Mouse (Mus musculus) forebrain, embryonic 16.5 days (tissue): ENCODE data around the gene Epsti1. TPM values are rescaled to one million over a fixed set of nuclear protein-coding genes. Genes with fewer than 3 reads are reported as not detected.
"Not testable (repeated sequence)": the region's sequence is repeated elsewhere in the genome, so short reads cannot be mapped to it uniquely, and the experiment has no call there.

Experiments used
- ATAC-seq: fragments of 200-750 bp; cut with Nextera tagmentation; 2 replicates; pipeline ENCODE4 v1.8.0; 2017; ENCODE audit warnings: mild to moderate bottlenecking, moderate library complexity
- H3K27ac ChIP-seq: fragments of 300-500 bp; sonication (generic); 2 replicates; pipeline ENCODE4 v1.5.1; 2014; ENCODE audit warnings: low read length, control low read depth
- H3K27me3 ChIP-seq: fragments of 300-500 bp; sonication (generic); replicated peaks from 2 replicates; pipeline ENCODE4 v1.6.1; 2014; ENCODE audit warnings: low read length; ENCODE audit not compliant: control insufficient read depth, insufficient read depth
- H3K36me3 ChIP-seq: fragments of 300-500 bp; sonication (generic); 2 replicates; pipeline ENCODE4 v1.6.1; 2014; ENCODE audit not compliant: control insufficient read depth, insufficient read depth
- H3K4me1 ChIP-seq: fragments of 300-500 bp; sonication (generic); replicated peaks from 2 replicates; pipeline ENCODE4 v1.6.1; 2014; ENCODE audit warnings: low read length; ENCODE audit not compliant: control insufficient read depth, insufficient read depth
- H3K4me2 ChIP-seq: fragments of 300-500 bp; sonication (generic); 2 replicates; pipeline ENCODE4 v1.6.1; 2014; ENCODE audit warnings: mild to moderate bottlenecking, low read length, control low read depth
- H3K4me3 ChIP-seq: fragments of 300-500 bp; sonication (generic); replicated peaks from 2 replicates; pipeline ENCODE4 v1.5.1; 2014; ENCODE audit warnings: mild to moderate bottlenecking, low read length, control low read depth
- H3K9ac ChIP-seq: fragments of 300-500 bp; sonication (generic); replicated peaks from 2 replicates; pipeline ENCODE4 v1.6.1; 2014; ENCODE audit warnings: low read depth, low read length, control low read depth
- H3K9me3 ChIP-seq: fragments of 300-500 bp; sonication (generic); 2 replicates; pipeline ENCODE4 v1.6.1; 2016; ENCODE audit warnings: low read length; ENCODE audit not compliant: control insufficient read depth
- WGBS: fragments of 180-500 bp; shearing (Covaris S2); extraction: QIAGEN DNeasy Blood & Tissue Kit; methylation state at CpG from one replicate; pipeline ENCODE4 v1.1.7; 2014; 5-methylcytosine and 5-hydroxymethylcytosine counted together
- polyA plus RNA-seq: library from polyadenylated mRNA; unstranded; fragments of >200 nt; fragmentation: Nextera tagmentation; extraction: Ambion mirVana; gene quantifications from 2 replicates; pipeline ENCODE4 v1.2.1, GENCODE M21; 2015

Gene Epsti1
- polyA plus RNA-seq, 1 experiment from 2014 or later: 0.33 TPM

DNA sequence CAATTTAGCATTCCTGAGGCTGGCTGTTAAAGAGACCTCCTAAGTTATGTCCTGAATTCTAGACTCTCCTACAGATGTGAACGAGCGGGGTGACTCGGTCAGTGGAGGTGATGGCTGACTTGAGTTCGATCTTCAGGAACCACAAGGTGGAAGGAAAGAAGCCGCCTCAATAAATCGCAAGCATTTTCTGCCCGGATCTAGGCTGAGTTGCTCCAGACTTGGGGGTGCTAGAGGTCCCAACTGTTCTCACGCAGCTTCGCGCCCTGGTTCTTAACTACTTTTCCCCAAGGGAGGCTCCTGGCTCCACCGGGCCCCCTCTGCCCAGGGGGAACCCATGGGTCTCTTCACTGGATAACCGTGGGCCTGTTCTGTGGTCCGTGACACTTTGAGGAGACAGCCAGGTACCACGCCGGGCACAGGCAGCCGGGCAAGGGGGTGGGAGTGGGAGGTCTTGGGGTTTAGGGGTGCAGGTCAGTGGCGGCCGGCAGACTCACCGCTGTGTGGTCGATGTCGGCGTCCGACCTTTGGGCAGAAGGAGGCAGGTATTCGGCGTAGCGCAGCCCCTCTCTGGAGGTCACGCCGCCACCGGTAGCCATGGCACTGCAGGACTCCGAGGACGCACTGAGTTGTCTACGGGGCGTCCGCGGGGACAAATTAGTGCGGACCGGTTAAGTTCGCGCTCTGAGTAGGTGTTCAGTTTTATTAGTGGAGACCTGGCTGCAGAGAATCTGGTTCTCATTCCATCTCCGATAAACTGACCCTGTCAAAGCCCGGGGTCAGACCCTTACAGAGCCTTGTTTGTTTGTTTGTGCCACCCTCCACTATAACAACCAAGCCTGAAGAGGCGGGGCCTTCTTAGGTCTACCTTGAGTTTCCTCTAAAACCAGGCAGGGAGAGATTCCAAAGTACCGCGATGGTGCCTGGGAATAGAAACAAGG is 29.5 kb upstream of the Epsti1 start, which contains the start of gene Dnajc15:
Dnajc15 (minus strand) TSS at position 822 of the 938 bp plus-strand sequence.
- no peak within 1 kb of the TSS for H3K27ac ChIP-seq
- WGBS: 2% methylated on average over 44 of the region's 44 CpGs
- H3K4me1 ChIP-seq: peaks cover 8% of the 10 kb centered on the region
- H3K4me3 ChIP-seq: peak within 1 kb of the TSS; percentile 75
- ATAC-seq: peak; percentile 79
- peak within 1 kb of the TSS; percentile 75 for H3K9ac ChIP-seq
- H3K27me3 ChIP-seq: no peaks in the 10 kb centered on the region
- peak within 1 kb of the TSS; percentile 94 for H3K4me2 ChIP-seq
- H3K36me3 ChIP-seq: no peaks in the 10 kb centered on the region; the same call in 1 of the 2 replicates
- no peaks in the 10 kb centered on the region for H3K9me3 ChIP-seq

DNA sequence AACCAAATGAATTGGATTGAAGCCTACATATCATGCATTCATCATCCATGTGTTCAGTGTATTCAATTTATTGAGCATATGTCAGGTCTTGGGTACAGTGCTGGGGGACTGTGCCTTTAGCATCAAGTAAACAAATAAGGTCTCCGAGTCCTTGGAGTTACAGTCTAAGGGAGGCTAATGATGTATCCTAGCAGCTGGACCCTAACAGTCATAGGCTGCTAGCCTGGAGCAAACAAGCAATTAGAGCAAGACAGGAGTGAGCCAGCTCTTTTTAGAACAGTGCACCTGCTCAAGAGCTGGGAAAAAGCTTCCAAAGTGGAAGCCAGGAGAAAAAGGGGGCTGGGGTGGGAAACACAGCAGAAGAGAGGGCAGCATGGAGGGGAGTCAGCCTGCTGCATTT is 27.8 kb upstream of the Epsti1 start:
- H3K4me3 ChIP-seq: no peak overlapping the region
- H3K27ac ChIP-seq: no peak overlapping the region
- H3K9me3 ChIP-seq: no peaks in the 10 kb centered on the region
- peak; percentile 72 for ATAC-seq
- no peak overlapping the region for H3K9ac ChIP-seq
- H3K36me3 ChIP-seq: no peaks in the 10 kb centered on the region
- H3K27me3 ChIP-seq: no peaks in the 10 kb centered on the region
- peaks cover 8% of the 10 kb centered on the region for H3K4me1 ChIP-seq
- WGBS: 28% methylated on average over 1 of the region's 1 CpGs
- no peak overlapping the region for H3K4me2 ChIP-seq

DNA sequence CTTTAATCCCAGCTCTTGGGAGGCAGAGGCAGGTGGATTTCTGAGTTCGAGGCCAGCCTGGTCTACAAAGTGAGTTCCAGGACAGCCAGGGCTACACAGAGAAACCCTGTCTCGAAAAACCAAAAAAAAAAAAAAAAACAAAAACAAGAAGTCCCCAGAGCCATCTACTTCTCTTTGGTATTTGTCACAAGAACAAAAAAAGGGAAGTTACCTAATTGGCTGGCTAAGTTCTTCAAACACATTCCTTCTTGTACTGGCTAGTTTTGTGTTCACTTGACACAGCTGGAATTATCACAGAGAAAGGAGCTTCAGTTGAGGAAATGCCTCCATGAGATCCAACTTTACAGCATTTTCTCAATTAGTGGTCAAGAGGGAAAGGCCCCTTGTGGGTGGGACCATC is 26.2 kb upstream of the Epsti1 start:
- not testable (repeated sequence) for H3K27ac ChIP-seq, H3K27me3 ChIP-seq, H3K9ac ChIP-seq, H3K4me3 ChIP-seq, H3K36me3 ChIP-seq, H3K4me2 ChIP-seq, ATAC-seq, H3K9me3 ChIP-seq
- H3K4me1 ChIP-seq: peaks cover 12% of the 10 kb centered on the region
- 58% methylated on average over 2 of the region's 2 CpGs for WGBS

DNA sequence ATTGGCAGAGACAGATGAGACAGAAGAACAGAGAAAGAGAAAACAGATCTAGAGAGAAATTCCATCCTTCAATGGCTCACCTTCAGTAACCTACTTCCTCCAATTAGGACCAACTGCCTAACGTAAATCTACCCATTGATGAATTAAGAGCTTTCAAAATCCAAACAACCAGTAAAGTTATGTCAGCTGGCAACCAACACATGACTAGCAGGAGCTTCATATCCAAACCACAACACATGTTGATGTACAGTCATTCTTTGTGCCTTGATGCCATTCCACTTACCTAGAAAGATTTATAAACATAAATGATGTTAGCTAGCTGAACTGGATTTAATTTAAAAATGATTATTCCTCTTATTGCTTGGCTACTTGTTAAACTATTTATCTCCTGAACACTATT is 22.0 kb upstream of the Epsti1 start:
- Histone ChIP-seq H3K4me1 (peaks cover 8% of the 10 kb centered on the region), H3K27ac (no peak overlapping the region), H3K9me3 (no peaks in the 10 kb centered on the region), H3K4me2 (no peak overlapping the region), H3K36me3 (no peaks in the 10 kb centered on the region), H3K9ac (no peak overlapping the region), H3K27me3 (no peaks in the 10 kb centered on the region), H3K4me3 (no peak overlapping the region)
- 65% methylated on average over 1 of the region's 1 CpGs for WGBS
- ATAC-seq: no peak

DNA sequence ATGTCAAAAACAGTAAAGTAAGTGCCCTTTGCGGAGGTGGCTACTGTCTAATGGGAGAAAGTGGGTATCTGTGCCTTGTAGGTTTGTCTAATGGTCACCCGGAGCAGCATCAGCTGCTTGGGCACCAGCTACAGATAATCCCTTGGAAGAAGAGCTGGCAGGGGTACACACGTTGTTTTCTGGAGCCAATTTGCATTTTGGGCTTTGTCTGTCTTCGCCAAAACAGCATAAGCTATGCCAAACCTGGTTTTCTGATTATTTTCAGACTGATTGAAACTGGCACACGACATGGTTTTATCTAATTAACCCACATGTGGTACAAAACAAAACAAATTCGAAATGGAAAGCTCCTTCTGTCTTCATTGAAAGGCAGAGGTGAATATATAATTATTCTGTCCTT is 21.4 kb upstream of the Epsti1 start:
- Histone ChIP-seq H3K27ac (peak overlapping the region; percentile 51), H3K36me3 (no peaks in the 10 kb centered on the region), H3K27me3 (no peaks in the 10 kb centered on the region), H3K9ac (no peak overlapping the region), H3K9me3 (no peaks in the 10 kb centered on the region), H3K4me1 (peaks cover 8% of the 10 kb centered on the region), H3K4me3 (no peak overlapping the region), H3K4me2 (no peak overlapping the region)
- WGBS: 23% methylated on average over 6 of the region's 6 CpGs
- peak; percentile 47; the same call in 1 of the 2 replicates for ATAC-seq

DNA sequence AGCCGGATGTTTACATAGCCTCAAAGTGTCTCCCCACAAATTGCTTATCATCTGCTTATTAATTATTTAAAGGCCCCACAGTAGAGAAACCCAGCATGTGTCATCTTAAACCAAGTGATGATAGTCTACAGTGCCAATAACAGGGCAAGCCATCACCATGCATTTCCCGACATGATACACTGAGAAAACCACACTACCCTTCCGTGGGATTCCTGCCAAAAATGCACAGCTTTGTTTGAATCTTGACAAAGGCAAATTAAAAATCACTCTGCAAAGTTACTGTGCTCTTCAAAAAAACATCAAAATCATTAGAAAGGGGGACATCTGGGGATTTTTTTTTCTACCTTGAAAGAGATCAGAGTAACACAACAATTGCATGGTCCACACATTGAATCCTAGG is 17.7 kb upstream of the Epsti1 start:
- H3K27ac ChIP-seq: no peak overlapping the region
- peaks cover 8% of the 10 kb centered on the region for H3K4me1 ChIP-seq
- 44% methylated on average over 3 of the region's 3 CpGs for WGBS
- H3K9me3 ChIP-seq: no peaks in the 10 kb centered on the region
- no peaks in the 10 kb centered on the region for H3K27me3 ChIP-seq
- ATAC-seq: no peak
- H3K4me2 ChIP-seq: no peak overlapping the region
- H3K36me3 ChIP-seq: no peaks in the 10 kb centered on the region
- no peak overlapping the region for H3K9ac ChIP-seq
- no peak overlapping the region for H3K4me3 ChIP-seq

DNA sequence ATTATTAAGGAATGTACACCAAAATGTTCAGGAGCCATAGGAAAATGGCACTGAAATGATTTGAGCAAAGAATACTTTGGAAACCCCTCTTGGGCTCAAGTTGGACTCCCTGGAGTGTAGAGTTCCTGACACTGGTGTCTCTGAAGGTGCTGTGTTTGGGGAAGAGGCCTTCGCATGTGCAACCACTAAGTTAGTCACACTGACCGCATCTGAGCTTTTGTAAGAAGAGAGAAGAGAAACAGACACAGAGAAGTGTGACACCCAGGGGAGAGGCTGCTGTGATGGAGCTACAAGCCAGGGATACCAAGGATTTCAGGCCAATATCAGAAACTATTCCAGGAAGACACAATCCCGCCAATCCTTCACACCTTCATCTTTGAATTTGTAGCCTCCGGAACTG is 17.1 kb upstream of the Epsti1 start:
- H3K9me3 ChIP-seq: no peaks in the 10 kb centered on the region
- H3K27me3 ChIP-seq: no peaks in the 10 kb centered on the region
- no peak overlapping the region for H3K9ac ChIP-seq
- WGBS: 88% methylated on average over 4 of the region's 4 CpGs
- H3K4me2 ChIP-seq: no peak overlapping the region
- peaks cover 8% of the 10 kb centered on the region for H3K4me1 ChIP-seq
- H3K36me3 ChIP-seq: no peaks in the 10 kb centered on the region
- no peak overlapping the region for H3K27ac ChIP-seq
- ATAC-seq: no peak
- H3K4me3 ChIP-seq: no peak overlapping the region

DNA sequence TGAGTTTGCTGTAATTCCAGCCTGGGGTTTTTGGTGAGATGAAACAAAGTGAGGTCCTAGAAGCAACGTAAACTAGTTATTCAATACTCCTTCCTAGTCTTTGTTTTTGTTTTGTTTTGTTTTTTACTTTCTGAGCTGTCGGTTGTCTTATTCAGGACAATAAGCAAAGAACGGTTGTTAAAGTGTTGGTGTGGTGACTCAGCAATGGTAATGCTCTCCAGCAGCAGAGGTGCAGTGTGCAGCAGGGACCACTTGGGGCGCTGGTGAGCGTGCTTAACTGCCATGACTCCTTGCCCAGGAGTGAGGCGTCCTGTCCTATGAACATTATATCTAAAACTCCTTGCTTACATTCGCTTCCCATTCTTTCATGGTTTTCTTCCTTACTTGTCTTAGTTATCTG is 14.1 kb upstream of the Epsti1 start:
- Histone ChIP-seq H3K4me3 (no peak overlapping the region), H3K9me3 (no peaks in the 10 kb centered on the region), H3K4me2 (no peak overlapping the region), H3K27me3 (no peaks in the 10 kb centered on the region), H3K9ac (no peak overlapping the region), H3K4me1 (no peaks in the 10 kb centered on the region), H3K36me3 (no peaks in the 10 kb centered on the region), H3K27ac (no peak overlapping the region)
- no peak for ATAC-seq
- WGBS: 89% methylated on average over 7 of the region's 7 CpGs

DNA sequence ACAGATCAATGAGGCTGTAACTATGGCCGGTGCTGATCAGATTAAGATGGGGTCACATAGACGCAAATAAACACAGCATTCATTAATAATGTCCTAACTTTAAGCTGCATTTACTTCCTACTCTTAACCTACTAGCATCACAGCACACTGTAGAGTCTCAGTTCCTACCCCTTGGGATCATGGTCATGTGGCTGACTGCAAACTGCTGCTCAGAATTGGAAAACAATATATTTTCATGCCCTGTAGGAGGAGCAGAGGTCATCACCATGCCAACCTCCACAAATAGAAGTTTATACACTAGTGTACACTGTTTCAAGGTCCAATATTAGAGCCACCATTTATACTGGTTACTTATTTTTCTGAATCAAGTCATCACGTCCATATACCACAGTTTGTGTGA is 8.1 kb upstream of the Epsti1 start:
- Histone ChIP-seq H3K4me1 (no peaks in the 10 kb centered on the region), H3K4me2 (no peak overlapping the region), H3K27me3 (no peaks in the 10 kb centered on the region), H3K9me3 (no peaks in the 10 kb centered on the region), H3K27ac (no peak overlapping the region), H3K9ac (no peak overlapping the region), H3K4me3 (no peak overlapping the region), H3K36me3 (no peaks in the 10 kb centered on the region)
- no peak for ATAC-seq
- WGBS: 84% methylated on average over 3 of the region's 3 CpGs
